Mouse (Mus musculus): ENCODE data around the gene Hist1h4k.
"Not testable (repeated sequence)": the region's sequence is repeated elsewhere in the genome, so short reads cannot be mapped to it uniquely, and the experiment has no call there.

The Hist1h4k gene

DNA sequence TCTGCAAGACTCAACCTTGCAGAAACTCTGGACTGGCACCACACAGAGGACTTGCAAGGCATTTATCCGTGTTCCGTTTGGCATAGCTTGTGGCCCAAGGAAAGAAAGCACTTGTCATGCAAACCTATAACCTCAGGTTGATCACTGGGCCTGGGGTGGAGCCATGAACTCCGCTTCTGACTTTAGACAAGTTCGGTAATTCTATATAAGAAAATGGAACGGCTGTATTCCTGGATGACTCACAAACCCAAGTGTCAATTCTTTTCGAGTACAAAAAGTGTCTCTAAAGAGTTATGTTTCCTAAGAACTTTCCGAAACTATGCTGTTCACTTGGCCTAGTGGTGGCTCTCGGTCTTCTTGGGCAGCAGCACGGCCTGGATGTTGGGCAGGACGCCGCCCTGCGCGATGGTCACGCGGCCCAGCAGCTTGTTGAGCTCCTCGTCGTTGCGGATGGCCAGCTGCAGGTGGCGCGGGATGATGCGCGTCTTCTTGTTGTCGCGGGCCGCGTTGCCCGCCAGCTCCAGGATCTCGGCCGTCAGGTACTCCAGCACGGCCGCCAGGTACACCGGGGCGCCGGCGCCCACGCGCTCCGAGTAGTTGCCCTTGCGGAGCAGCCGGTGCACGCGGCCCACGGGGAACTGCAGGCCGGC is 29.1 kb downstream of the Hist1h4k start:
- CTCF ChIA-PET = not testable (repeated sequence)

DNA sequence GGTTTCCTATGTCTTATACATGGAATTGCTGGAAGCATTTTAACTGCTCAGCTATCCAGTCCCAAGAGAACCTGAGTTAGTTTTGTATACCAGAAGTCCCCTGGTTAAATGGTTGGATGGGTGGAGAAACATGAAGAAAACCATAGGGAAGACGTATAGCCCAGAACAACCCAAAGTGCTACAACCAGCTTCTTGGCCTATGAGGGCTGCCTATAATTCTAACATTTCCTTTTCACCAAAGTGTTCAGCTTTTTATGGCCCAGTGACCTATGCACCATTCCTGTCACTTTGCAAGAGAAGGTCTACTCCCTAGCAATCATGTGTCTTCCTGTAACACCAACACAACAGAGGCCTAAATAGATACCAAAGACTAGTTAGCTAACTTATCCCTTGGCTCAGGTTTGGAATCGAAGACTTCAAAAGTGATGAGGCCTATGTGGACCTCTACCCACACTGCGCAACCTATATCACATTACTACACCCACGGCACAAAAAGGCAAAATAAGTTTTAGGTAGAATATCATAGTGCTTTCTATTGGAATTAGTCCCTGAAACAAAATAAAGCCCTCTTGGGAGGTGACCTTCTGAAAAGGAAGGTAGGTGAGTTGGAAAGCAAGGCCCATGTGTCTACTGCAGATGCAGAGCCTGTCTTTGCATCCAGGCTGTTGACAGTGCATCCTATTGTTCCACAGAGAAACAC is 31.8 kb downstream of the Hist1h4k start:
- CTCF ChIA-PET = interaction anchor here (0.5 kb wide), 1 partner anchor 312 kb away, joined by 3 read pairs; no protein-coding TSS in a partner anchor

DNA sequence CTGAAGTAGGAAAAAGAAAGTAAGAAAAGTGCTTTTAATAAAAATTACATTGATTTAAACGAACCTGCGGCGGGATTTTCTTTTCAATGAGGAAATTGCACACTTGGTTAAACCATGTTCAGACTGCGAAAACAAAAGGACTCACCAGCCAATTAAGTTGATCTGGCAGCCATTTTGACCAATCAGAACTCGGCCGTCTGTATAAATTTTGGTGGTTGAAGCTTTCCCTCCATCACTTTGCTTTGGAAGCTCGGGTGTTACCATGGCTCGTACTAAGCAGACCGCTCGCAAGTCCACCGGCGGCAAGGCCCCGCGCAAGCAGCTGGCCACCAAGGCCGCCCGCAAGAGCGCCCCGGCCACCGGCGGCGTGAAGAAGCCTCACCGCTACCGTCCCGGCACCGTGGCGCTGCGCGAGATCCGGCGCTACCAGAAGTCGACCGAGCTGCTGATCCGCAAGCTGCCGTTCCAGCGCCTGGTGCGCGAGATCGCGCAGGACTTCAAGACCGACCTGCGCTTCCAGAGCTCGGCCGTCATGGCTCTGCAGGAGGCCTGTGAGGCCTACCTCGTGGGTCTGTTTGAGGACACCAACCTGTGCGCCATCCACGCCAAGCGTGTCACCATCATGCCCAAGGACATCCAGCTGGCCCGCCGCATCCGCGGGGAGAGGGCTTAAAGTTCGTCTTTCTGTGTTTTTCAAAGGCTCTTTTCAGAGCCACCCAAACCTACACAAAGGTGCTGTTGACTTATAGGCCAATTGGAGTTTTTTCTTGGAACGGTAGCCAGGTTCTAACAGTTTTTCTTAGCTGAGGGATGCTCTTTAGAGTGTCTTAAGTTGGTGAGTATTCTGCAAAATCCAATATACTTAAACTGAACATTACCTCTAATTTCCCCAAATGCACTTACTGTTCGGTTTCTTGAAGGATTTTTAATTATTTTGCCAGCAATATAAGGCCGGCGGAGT is 32.6 kb downstream of the Hist1h4k start, which contains the start of gene Hist1h3h:
Gene Hist1h3h, plus strand, starts transcription at position 263 of the 961 bp plus-strand sequence.
- CTCF ChIA-PET = interaction anchor here (0.5 kb wide), 1 partner anchor 313 kb away, joined by 3 read pairs; no protein-coding TSS in a partner anchor

DNA sequence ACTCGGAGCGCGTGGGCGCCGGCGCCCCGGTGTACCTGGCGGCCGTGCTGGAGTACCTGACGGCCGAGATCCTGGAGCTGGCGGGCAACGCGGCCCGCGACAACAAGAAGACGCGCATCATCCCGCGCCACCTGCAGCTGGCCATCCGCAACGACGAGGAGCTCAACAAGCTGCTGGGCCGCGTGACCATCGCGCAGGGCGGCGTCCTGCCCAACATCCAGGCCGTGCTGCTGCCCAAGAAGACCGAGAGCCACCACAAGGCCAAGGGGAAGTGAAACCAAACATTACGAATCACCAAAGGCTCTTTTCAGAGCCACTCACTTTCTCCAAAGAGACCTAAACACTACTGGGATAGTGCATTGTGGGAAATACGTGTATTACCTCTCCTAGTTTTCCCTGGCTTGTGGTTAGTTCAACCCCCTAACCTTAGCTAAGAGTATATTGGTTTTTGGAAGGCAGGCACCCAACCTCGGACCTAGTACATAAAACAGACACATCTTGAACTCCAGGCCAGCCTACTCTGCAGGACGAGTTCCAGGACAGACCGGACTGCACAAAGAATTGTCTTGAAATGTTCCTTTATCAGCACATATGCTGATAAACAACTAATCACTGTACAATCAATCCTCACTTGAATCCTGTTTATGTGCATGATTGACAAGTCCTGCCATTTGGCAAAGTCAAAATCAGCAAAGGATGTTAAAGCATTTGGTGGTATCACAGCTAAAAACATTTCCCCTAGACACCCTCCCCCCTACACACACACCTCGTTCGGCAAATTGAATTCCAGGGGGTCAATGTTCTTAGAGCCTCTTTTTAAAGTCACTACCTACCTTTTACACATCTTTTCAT is 33.5 kb downstream of the Hist1h4k start:
- CTCF ChIA-PET = not testable (repeated sequence)

DNA sequence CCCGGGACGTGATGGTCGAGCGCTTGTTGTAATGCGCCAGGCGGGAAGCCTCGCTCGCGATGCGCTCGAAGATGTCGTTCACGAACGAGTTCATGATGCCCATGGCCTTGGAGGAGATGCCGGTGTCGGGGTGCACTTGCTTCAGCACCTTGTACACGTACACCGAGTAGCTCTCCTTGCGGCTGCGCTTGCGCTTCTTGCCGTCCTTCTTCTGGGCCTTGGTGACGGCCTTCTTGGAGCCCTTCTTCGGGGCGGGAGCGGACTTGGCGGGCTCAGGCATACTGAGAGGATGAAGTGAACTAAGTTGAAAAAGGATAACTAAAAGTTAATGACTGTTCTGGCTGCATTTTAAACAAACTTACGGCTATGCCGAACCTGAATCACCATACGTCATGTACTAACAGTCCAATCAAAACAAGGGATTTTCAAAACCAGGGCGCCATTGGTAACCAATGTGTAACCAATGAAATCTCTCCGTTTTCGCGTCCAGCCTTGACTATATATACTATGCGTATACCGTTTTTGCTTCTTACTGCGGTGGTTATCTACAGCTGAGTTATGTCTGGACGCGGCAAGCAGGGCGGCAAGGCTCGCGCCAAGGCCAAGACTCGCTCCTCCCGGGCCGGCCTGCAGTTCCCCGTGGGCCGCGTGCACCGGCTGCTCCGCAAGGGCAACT is 34.3 kb downstream of the Hist1h4k start, which contains the start of the genes Hist1h2bl and Hist1h2ai:
Gene Hist1h2bl, minus strand, starts transcription at position 280 of the 676 bp plus-strand sequence.
Gene Hist1h2ai, plus strand, starts transcription at position 559 of the 676 bp plus-strand sequence.
- CTCF ChIA-PET = interaction anchor here (0.6 kb wide), 1 partner anchor 328 kb away, joined by 3 read pairs; no protein-coding TSS in a partner anchor

DNA sequence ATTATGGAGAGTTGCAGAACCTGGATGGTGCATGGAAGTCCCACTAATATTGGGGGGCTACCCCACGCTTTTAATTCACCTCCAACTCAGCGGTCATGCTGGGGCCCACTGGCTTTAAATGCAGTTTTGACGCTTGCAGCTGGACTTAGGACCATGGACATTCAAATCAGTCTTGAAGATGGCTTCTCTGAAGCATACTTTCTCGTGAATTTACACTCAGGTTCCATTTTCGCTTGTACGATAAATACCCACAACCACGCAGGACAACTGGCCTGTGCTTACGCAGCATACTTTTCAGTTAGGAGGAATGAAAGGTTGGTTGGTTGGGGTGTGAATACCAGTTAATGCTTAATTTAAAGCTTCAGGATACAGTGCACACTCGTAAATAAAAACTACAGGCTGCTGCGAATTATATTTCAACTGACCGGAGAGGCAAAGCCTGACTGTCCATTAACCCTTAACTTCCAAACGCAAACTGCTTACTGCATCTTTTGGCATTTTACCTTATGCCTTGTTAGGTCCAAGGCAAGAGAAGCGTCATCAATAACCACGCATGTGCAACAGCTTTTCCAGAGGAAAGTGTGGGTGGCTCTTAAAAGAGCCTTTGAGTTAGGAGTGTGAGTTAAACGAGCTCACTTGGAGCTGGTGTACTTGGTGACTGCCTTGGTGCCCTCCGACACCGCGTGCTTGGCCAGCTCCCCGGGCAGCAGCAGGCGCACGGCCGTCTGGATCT is 35.0 kb downstream of the Hist1h4k start:
- CTCF ChIA-PET = interaction anchor here (0.6 kb wide), 2 partner anchors 328 to 337 kb away, joined by 3 read pairs; no protein-coding TSS in a partner anchor

DNA sequence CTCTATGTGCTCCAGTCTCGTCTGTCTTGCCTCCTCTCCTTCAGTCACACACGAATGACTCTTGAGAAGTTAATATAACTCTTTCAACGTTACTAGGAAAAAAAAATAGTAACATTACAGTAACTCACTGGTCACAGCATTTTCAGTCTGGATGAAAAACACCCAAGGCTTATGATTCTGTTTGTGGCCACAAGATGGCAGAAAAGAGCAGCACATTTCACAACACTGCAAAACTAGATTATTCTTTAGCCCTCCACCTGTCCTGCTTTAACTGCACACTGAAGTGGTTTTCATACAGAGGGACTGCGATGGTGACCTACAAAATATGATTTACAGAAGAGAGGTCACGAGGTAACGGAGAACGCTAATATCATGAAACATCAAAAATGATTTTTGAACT is 35.6 kb downstream of the Hist1h4k start:
- CTCF ChIA-PET = no interaction called here

DNA sequence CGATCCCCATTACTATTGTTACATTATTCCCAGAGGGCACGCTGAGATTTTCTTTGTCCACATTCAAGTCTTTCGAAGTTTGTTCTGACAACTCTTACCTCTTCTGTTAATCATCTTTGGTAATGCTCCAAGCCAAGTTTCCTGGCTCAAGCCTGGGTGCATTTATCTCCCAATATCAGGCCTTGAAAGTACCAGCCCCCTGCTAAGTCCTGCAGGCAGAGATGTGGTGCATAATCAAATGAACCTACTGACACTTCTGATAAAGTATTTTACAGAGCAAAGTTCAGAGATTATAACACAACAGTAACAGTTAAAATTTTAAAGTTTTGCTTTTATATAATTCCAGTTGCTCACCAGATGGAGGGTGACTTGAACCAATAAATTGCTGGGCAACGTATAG is 38.6 kb downstream of the Hist1h4k start:
- CTCF ChIA-PET = no interaction called here

DNA sequence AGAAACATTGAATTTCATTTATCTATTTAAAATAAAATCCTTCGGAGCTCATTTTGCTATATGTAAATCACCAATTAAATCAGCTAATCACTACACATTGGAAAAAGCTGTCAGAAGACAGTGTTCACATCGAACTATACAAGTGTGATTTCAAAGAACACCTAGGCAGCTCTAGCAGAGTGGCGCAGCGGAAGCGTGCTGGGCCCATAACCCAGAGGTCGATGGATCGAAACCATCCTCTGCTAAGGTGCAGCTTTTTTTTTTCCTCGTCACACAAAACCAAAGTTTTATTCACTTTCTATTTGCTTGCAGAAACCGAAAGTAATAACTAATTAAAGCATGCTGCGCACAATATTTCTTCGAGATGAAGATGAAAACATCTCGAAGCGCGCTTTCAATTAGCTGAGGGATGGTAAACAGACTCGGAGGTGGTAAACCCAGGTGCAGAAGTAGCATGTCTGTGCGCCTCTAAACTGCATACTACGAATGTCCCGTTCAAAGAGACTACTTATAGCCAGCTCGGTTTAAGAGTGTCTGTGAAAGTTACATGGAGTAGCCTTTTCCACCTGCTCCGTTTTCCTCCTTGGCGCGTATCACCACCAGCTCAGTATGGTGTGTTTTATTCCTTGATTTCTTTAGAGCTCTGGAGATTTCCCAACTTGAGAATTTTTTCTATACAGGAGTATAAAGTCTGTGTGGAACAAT is 39.3 kb downstream of the Hist1h4k start:
- CTCF ChIA-PET = interaction anchor here (0.6 kb wide), 1 partner anchor 71 kb away, joined by 3 read pairs; no protein-coding TSS in a partner anchor

DNA sequence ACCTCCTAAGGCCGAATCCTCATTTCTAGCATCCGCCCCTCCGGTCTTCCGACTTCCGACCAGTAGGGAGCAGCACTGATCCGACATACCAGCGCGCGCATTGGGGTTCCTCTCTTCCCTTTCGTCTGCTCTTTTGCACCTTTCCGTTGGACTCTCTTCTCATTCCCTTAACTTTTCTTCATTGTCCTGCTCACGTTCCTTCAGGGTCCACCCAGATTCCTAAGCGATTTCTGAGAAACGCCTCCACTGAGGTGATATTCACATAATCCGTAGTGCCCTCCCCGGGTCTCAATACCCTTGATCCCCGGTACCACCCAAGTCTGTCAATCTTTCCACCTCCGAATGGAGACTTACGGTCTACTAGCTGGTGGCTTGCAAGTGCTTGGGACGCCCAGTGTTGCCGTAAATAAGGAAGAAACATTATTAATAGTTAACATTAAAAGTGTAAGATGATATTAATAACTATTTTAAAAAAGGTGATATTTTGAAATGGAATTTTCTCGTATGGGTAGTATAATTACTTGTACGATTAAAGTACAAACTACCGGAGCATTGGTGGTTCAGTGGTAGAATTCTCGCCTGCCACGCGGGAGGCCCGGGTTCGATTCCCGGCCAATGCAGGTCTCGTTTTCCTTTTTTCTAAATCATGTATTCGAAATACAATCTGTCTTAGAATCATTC is 40.1 kb downstream of the Hist1h4k start:
- CTCF ChIA-PET = interaction anchor here (0.6 kb wide), 1 partner anchor 72 kb away, joined by 3 read pairs; no protein-coding TSS in a partner anchor

DNA sequence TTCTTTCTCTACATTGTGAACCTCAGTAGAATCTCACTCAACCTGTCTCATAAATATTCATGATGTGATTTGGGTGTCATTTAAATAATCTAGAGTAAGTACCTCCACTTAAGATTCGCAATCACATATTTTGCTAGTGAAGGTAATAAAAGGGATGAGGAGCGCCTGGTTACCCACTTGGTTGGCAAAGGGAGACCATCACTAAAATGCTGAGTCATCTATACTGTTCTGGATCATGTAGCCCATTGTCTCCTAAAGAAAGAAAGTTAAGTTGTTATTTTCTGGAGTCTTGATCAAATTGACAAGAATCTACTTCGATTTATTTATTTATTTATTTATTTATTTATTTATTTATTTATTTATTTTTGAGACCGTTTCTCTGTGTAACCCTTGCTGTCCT is 43.6 kb downstream of the Hist1h4k start:
- CTCF ChIA-PET = no interaction called here
